Mouse (Mus musculus): Measurements from ENCODE around the gene Trabd. TPM values are rescaled to one million over a fixed set of nuclear protein-coding genes. Genes with fewer than 3 reads are reported as not detected.
A peak's percentile ranks its signal among the peaks of the same experiment; 100 is the strongest.

Gene Trabd
- total RNA-seq, 4 experiments from 2014 or later: 43.9 to 51.4 (median 45.4) TPM

DNA sequence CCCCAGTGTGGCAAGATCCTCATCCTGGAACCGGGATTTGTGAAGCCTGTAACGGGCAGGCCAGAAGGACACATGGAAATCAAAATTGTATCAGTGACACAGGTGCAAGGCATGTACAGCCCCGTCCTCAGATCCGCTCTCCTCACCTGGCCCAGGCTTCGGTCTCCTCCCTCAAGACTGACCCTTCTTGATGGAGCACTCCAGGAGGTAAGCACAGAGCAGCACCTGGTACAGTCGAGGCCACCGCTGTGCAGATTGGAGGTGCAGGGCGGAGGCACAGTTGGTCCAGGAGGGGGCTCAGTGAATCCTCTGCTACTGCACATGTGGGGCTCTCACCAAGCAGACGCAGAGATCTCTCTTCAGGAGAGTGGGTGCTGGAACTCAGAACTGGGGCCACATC, 50.4 kb downstream of the Trabd start:
- no peak for DNase-seq (ENCODE audit: low spot score)

DNA sequence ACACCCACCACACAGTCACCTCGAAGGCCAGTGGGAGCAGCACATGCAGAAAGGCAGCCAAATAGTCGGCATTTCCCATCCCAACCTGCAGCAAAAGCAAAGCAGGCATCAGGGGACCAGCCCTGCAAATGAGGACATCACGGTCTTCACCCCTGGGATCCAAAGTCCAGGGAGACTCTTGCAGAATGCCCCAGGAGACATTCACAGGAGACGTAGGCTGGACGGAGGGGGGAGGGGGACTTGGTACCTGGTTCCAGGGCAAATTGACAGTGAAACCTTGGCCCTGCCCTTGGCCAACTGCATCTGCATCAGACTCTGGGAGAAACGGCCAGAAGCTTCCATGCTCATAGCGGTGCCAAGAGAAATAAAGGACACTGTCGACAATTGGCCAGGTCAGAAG, 51.7 kb downstream of the Trabd start:
- DNase-seq (ENCODE audit: low spot score): no peak

DNA sequence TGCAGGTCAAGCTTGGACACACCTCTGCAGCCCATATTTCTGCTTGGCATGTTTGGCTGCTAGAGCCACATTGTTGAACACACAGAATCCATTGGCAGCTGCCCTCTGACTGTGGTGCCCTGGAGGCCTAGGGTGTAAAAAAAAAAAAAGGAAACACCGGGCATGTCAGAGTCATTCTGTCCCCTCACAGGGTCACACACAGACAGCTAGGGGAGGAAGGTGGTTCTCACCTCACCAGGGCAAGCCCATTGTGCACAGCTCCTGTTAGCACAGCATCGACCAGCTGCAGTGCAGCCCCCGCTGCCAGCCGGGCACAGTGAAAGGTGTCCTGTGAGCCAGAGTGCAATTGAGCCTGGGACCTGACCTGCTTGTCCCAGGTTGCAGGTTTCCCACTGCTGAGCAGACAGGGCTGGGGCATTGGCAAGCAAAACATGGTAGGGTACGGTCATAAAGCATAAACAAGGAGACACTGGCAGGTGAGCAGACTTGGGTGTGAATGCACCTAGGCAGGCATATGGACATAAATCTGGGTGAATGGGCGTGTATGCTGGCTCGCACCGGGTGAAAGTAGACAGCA, 52.5 kb downstream of the Trabd start:
- DNase-seq (ENCODE audit: low spot score): no peak

DNA sequence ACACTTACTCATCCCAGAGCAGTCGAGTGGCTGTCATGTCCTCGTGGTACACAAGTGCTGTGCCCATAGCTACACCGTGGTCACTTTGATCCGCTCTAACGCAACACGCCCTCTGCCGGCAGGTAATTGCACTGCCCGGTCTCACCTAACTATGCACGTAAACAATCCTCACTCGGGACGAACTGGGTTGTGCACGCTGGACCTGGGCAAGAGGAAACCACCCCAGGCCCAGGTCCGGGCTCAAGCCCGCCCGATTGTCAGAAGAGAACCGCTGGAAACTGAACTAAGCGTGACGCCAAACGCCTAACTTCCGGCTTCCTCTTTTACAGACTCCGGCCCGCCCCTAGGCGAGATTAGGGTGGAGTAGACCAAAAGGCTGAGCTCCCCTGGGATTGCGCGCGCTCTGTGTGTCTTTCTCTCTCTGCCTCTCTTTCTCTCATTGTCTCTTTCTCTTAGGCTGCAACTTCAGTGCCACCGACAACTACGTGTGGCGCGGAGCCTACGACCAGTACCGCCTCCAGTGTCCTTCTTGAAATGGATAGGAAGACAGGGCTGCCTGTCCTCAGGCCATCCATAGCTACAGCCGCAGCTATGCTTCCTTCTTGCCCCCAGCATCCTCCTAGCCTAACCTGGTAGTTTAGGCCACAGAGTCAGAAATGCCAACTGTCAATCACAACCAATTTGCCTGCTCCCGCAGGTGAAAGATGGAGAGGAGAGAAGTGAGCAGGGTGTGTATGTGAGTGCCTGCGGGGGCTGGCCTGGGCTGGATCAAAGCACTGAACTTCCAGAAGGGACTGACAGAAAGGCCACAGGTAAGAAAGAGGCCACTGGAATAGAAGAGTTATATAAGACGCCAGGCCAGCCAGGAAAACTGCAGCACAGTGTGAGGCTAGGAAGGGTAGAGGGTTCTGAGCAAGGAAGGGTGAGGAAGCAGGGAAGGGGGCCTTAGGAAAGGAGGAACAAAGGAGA, 53.7 kb downstream of the Trabd start, which contains the start of gene Hdac10:
Gene Hdac10, minus strand, starts transcription at position 319 of the 969 bp plus-strand sequence.
- DNase-seq (ENCODE audit: low spot score): peak; percentile 91

DNA sequence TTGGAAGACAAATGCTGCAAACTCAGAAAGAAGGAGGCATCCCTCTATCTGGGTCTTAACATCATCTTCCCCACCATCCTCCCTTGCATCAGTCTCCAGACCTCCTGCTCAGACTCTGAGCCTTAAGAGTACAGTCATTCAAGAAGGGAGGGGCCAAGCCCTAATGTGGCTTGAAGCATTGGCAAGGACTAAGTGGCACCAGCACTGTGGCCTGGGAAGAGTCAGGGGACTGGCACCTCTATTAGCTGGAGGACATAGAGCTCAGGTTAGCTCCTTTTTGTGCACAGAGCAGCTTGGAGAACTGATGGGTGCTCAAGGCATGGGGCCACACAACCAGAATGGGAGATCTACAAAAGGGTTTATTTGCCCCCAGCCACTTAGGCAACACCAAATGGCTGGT, 55.3 kb downstream of the Trabd start:
- DNase-seq (ENCODE audit: low spot score): no peak

DNA sequence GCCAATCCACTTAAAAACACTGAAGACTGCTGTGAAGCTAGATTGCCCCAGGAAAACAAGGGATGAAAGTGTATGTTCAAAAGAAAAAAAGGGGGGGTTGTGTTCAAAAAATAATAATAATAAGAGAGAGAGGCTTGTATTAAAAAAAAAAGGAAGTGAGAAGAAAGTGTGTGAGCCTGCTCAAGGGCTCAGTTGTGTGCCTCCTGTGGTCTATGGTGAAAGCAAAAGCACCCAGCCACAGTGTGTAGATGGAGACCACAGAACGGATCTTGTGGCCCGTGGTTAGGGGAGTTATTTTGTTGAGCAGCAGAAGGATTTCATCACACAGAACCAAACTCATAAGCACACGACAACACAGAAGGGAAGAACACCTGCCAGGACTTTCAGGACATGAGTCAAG, 56.4 kb downstream of the Trabd start:
- no peak for DNase-seq (ENCODE audit: low spot score)

Other genes starting within 250 kb of the Trabd start
- 100 to 1,000 TPM in 1 of 4 experiments, 10 to 100 TPM in 3; 70.8 to 183 (median 86.1) TPM for gene Pim3, start 212.9 kb upstream of the Trabd start, total RNA-seq (2022)
- not detected for gene Ttll8, start 120.7 kb upstream of the Trabd start, total RNA-seq (2022)
- not detected for gene Mlc1, start 96.1 kb upstream of the Trabd start, total RNA-seq (2022)
- gene Mov10l1, start 92.2 kb upstream of the Trabd start, total RNA-seq (2022): 100 to 1,000 TPM; 105 to 126 (median 121) TPM
- gene Panx2, start 15.4 kb upstream of the Trabd start, total RNA-seq (2022): 1 to 10 TPM; 1.1 to 2.1 (median 1.7) TPM
- gene Selenoo, start 14.0 kb downstream of the Trabd start, total RNA-seq (2022): 10 to 100 TPM; 15.0 to 16.6 (median 15.8) TPM
- gene Tubgcp6, start 48.0 kb downstream of the Trabd start, total RNA-seq (2022): 10 to 100 TPM in 1 of 4 experiments, 1 to 10 TPM in 3; 8.2 to 11.6 (median 9.0) TPM
- gene Hdac10, start 53.6 kb downstream of the Trabd start, total RNA-seq (2022): 1 to 10 TPM; 5.8 to 9.5 (median 6.9) TPM
- gene Mapk12, start 65.6 kb downstream of the Trabd start, total RNA-seq (2022): 10 to 100 TPM; 21.1 to 31.4 (median 28.0) TPM
- gene Mapk11, start 74.5 kb downstream of the Trabd start, total RNA-seq (2022): 1 to 10 TPM; 1.1 to 2.8 (median 2.7) TPM
- gene Plxnb2, start 105.7 kb downstream of the Trabd start, total RNA-seq (2022): 100 to 1,000 TPM in 2 of 4 experiments, 10 to 100 TPM in 2; 92.5 to 104 (median 99.6) TPM
- gene Dennd6b, start 121.4 kb downstream of the Trabd start, total RNA-seq (2022): 10 to 100 TPM in 2 of 4 experiments, 1 to 10 TPM in 2; 8.8 to 12.9 (median 11.0) TPM
- 10 to 100 TPM; 82.1 to 87.5 (median 84.7) TPM for gene Ppp6r2, start 136.4 kb downstream of the Trabd start, total RNA-seq (2022)
- gene Sbf1, start 240.2 kb downstream of the Trabd start, total RNA-seq (2022): 10 to 100 TPM; 56.5 to 74.5 (median 69.5) TPM
- not detected for gene Adm2, start 247.6 kb downstream of the Trabd start, total RNA-seq (2022)

Measured in heart, adult 8-10 months (tissue).